Mouse (Mus musculus) liver, embryonic 16.5 days (tissue): ENCODE measurements at regions not wholly inside any gene's neighbourhood (a gene's known extent, or its start where the extent isn't known, plus 50 kb on each side); places are given as distances from the start of the nearest gene placed in this dataset.

Experiments used
- ATAC-seq: fragments of 200-750 bp; cut with Nextera tagmentation; 2 replicates; pipeline ENCODE4 v1.8.0; 2017; ENCODE audit warnings: low read depth, mild to moderate bottlenecking, moderate number of reproducible peaks, moderate library complexity
- H3K27ac ChIP-seq: fragments of 300-500 bp; sonication (generic); 2 replicates; pipeline ENCODE4 v1.5.1; 2014; ENCODE audit warnings: mild to moderate bottlenecking, low read length
- H3K27me3 ChIP-seq: fragments of 300-500 bp; sonication (generic); 2 replicates; pipeline ENCODE4 v1.6.1; 2014; ENCODE audit warnings: low read depth, low read length, mixed read lengths; ENCODE audit not compliant: control insufficient read depth, insufficient read depth
- H3K36me3 ChIP-seq: fragments of 300-500 bp; sonication (generic); 2 replicates; pipeline ENCODE4 v1.6.1; 2014; ENCODE audit warnings: mild to moderate bottlenecking; ENCODE audit not compliant: control insufficient read depth, insufficient read depth
- H3K4me1 ChIP-seq: fragments of 300-500 bp; sonication (generic); 2 replicates; pipeline ENCODE4 v1.6.1; 2014; ENCODE audit warnings: low read depth, low read length, mixed read lengths; ENCODE audit not compliant: control insufficient read depth
- H3K4me2 ChIP-seq: fragments of 300-500 bp; sonication (generic); 2 replicates; pipeline ENCODE4 v1.6.1; 2014; ENCODE audit warnings: low read depth, low read length, mixed read lengths
- H3K4me3 ChIP-seq: fragments of 300-500 bp; sonication (generic); 2 replicates; pipeline ENCODE4 v1.5.1; 2014; ENCODE audit warnings: low read depth, mild to moderate bottlenecking, low read length
- H3K9ac ChIP-seq: fragments of 300-500 bp; sonication (generic); 2 replicates; pipeline ENCODE4 v1.6.1; 2014; ENCODE audit warnings: low read depth, low read length
- H3K9me3 ChIP-seq: fragments of 300-500 bp; sonication (generic); replicated peaks from 2 replicates; pipeline ENCODE4 v1.6.1; 2016; ENCODE audit warnings: low read length; ENCODE audit not compliant: control insufficient read depth
- WGBS: fragments of 180-500 bp; shearing (Covaris S2); extraction: QIAGEN DNeasy Blood & Tissue Kit; methylation state at CpG from one replicate; pipeline ENCODE4 v1.1.7; 2014; ENCODE audit not compliant: insufficient replicate concordance; 5-methylcytosine and 5-hydroxymethylcytosine counted together

- WGBS = 73% methylated on average over 4 of the region's 4 CpGs
- no peak overlapping the region for H3K4me2 ChIP-seq
Measured at GRCm38 (mm10) chr3:103423290-103423689, 144.2 kb downstream of the Trim33 start.

GRCm38 (mm10) chr3:103425812-103426430 is 146.8 kb downstream of the Trim33 start:
- Histone ChIP-seq H3K27ac (no peak overlapping the region), H3K9me3 (no peaks in the 10 kb centered on the region), H3K4me3 (no peak overlapping the region), H3K9ac (no peak overlapping the region), H3K27me3 (no peaks in the 10 kb centered on the region), H3K4me2 (no peak overlapping the region), H3K4me1 (no peaks in the 10 kb centered on the region), H3K36me3 (no peaks in the 10 kb centered on the region)
- no peak for ATAC-seq
- WGBS = 71% methylated on average over 19 of the region's 19 CpGs

More at GRCm38 (mm10) chr3:103423290-103423689, 144.2 kb downstream of the Trim33 start:
- H3K27ac ChIP-seq = no peak overlapping the region
- no peaks in the 10 kb centered on the region for H3K36me3 ChIP-seq
- no peaks in the 10 kb centered on the region for H3K9me3 ChIP-seq
- ATAC-seq = no peak
- no peak overlapping the region for H3K4me3 ChIP-seq
- H3K9ac ChIP-seq = no peak overlapping the region
- no peaks in the 10 kb centered on the region for H3K4me1 ChIP-seq
- H3K27me3 ChIP-seq = no peaks in the 10 kb centered on the region

GRCm38 (mm10) chr3:103429227-103429788 is 145.7 kb upstream of the Syt6 start:
- no peak overlapping the region for H3K9ac ChIP-seq
- H3K4me1 ChIP-seq = no peaks in the 10 kb centered on the region
- no peak for ATAC-seq
- 7% methylated on average over 5 of the region's 5 CpGs for WGBS
- no peak overlapping the region for H3K27ac ChIP-seq
- no peak overlapping the region for H3K4me3 ChIP-seq
- H3K36me3 ChIP-seq = no peaks in the 10 kb centered on the region
- no peak overlapping the region for H3K4me2 ChIP-seq
- no peaks in the 10 kb centered on the region for H3K27me3 ChIP-seq
- no peaks in the 10 kb centered on the region for H3K9me3 ChIP-seq

GRCm38 (mm10) chr3:103430131-103430530 is 144.9 kb upstream of the Syt6 start:
- no peak overlapping the region for H3K9ac ChIP-seq
- H3K4me1 ChIP-seq = no peaks in the 10 kb centered on the region
- no peaks in the 10 kb centered on the region for H3K36me3 ChIP-seq
- no peak overlapping the region for H3K27ac ChIP-seq
- H3K4me2 ChIP-seq = no peak overlapping the region
- H3K4me3 ChIP-seq = no peak overlapping the region
- no peaks in the 10 kb centered on the region for H3K27me3 ChIP-seq
- WGBS = 43% methylated on average over 4 of the region's 4 CpGs
- no peak for ATAC-seq
- H3K9me3 ChIP-seq = no peaks in the 10 kb centered on the region

- ATAC-seq = no peak
- no peaks in the 10 kb centered on the region for H3K36me3 ChIP-seq
- 39% methylated on average over 5 of the region's 5 CpGs for WGBS
- H3K9me3 ChIP-seq = no peaks in the 10 kb centered on the region
- H3K4me1 ChIP-seq = no peaks in the 10 kb centered on the region
- no peak overlapping the region for H3K9ac ChIP-seq
- no peaks in the 10 kb centered on the region for H3K27me3 ChIP-seq
- no peak overlapping the region for H3K4me2 ChIP-seq
- H3K4me3 ChIP-seq = no peak overlapping the region
- H3K27ac ChIP-seq = no peak overlapping the region
Measured at GRCm38 (mm10) chr3:103432254-103432653, 142.8 kb upstream of the Syt6 start.

GRCm38 (mm10) chr3:103436902-103437603 is 138.0 kb upstream of the Syt6 start:
- ATAC-seq = no peak
- Histone ChIP-seq H3K9me3 (no peaks in the 10 kb centered on the region), H3K27me3 (no peaks in the 10 kb centered on the region), H3K4me2 (no peak overlapping the region), H3K27ac (no peak overlapping the region), H3K4me3 (no peak overlapping the region), H3K36me3 (no peaks in the 10 kb centered on the region), H3K4me1 (no peaks in the 10 kb centered on the region), H3K9ac (no peak overlapping the region)
- 65% methylated on average over 9 of the region's 9 CpGs for WGBS

- Histone ChIP-seq H3K4me2 (no peak overlapping the region), H3K4me3 (no peak overlapping the region), H3K4me1 (no peaks in the 10 kb centered on the region), H3K36me3 (no peaks in the 10 kb centered on the region), H3K9ac (no peak overlapping the region), H3K27me3 (no peaks in the 10 kb centered on the region), H3K9me3 (no peaks in the 10 kb centered on the region), H3K27ac (no peak overlapping the region)
- 56% methylated on average over 12 of the region's 12 CpGs for WGBS
- ATAC-seq = no peak
Measured at GRCm38 (mm10) chr3:103438791-103439354, 136.2 kb upstream of the Syt6 start.

- Histone ChIP-seq H3K9ac (no peak overlapping the region), H3K4me3 (no peak overlapping the region), H3K27me3 (no peaks in the 10 kb centered on the region), H3K27ac (no peak overlapping the region), H3K4me2 (no peak overlapping the region), H3K9me3 (no peaks in the 10 kb centered on the region), H3K4me1 (no peaks in the 10 kb centered on the region), H3K36me3 (no peaks in the 10 kb centered on the region)
- 55% methylated on average over 6 of the region's 6 CpGs for WGBS
- ATAC-seq = no peak
Measured at GRCm38 (mm10) chr3:103443247-103443646, 131.8 kb upstream of the Syt6 start.

- Histone ChIP-seq H3K4me3 (no peak overlapping the region), H3K36me3 (no peaks in the 10 kb centered on the region), H3K9ac (no peak overlapping the region), H3K27me3 (no peaks in the 10 kb centered on the region), H3K4me1 (no peaks in the 10 kb centered on the region), H3K9me3 (no peaks in the 10 kb centered on the region), H3K4me2 (no peak overlapping the region), H3K27ac (no peak overlapping the region)
- no peak for ATAC-seq
- 72% methylated on average over 8 of the region's 8 CpGs for WGBS
Measured at GRCm38 (mm10) chr3:103445852-103446251, 129.2 kb upstream of the Syt6 start.
